Mouse (Mus musculus): ENCODE data around the gene Cryba4.

- TF ChIP-seq CTCF (IDR thresholded peaks at IDR 0.05) (no peak), EP300 (IDR thresholded peaks at IDR 0.05) (no peak)
These were observed 13.4 kb downstream of the Cryba4 start for GRCm38 (mm10) chr5:112238781-112239482.

Measured in lung, postnatal 0 days (tissue).